Mouse (Mus musculus) embryonic fibroblast, embryonic 13.5 days (primary cell): ENCODE data around the gene Dnah17. TPM values are rescaled to one million over a fixed set of nuclear protein-coding genes. Genes with fewer than 3 reads are reported as not detected.

Source experiments
- H3K27ac ChIP-seq: 2 replicates; pipeline ENCODE4 v1.5.1; 2012; ENCODE audit warnings: low read length, control low read depth, inconsistent platforms; ENCODE audit not compliant: insufficient read depth
- H3K4me1 ChIP-seq: 2 replicates; pipeline ENCODE4 v1.6.1; 2011; ENCODE audit warnings: low read length; ENCODE audit not compliant: control insufficient read depth, insufficient read depth
- H3K4me3 ChIP-seq: 2 replicates; pipeline ENCODE4 v1.5.1; 2011; ENCODE audit warnings: mild to moderate bottlenecking, control low read depth, low read length; ENCODE audit not compliant: insufficient read depth
- CTCF ChIP-seq: IDR thresholded peaks from 2 replicates; pipeline ENCODE4 v1.5.1; 2011; ENCODE audit warnings: mild to moderate bottlenecking, control low read depth, low read length, moderate library complexity, borderline replicate concordance; ENCODE audit not compliant: insufficient read depth
- POLR2A ChIP-seq: IDR thresholded peaks from 2 replicates; pipeline ENCODE4 v1.6.1; 2011; ENCODE audit warnings: low read depth, mild to moderate bottlenecking, control low read depth, low read length, moderate library complexity
- polyA plus RNA-seq: library from polyadenylated mRNA; stranded (reverse); fragments of >200 nt; gene quantifications from 2 replicates; pipeline ENCODE4 v1.2.4, GENCODE M21; 2011; ENCODE audit warnings: low read depth; ENCODE audit not compliant: missing spikeins, insufficient read length

The Dnah17 gene
- polyA plus RNA-seq, 1 experiment = not detected

- peaks cover 53% of the 10 kb centered on the region for H3K4me1 ChIP-seq
- TF ChIP-seq POLR2A = no peak
- peak overlapping the region; percentile 91 for H3K27ac ChIP-seq
- no peak overlapping the region for H3K4me3 ChIP-seq
Measured at GRCm38 (mm10) chr11:117993190-117994175, 137.0 kb downstream of the Dnah17 start.

GRCm38 (mm10) chr11:117991502-117992470 is 138.6 kb downstream of the Dnah17 start:
- no peak for TF ChIP-seq POLR2A
- Histone ChIP-seq H3K27ac (no peak overlapping the region), H3K4me1 (peaks cover 56% of the 10 kb centered on the region), H3K4me3 (no peak overlapping the region)

- Histone ChIP-seq H3K4me1 (peaks cover 44% of the 10 kb centered on the region), H3K4me3 (no peak overlapping the region)
- no peak for TF ChIP-seq POLR2A
- peak; percentile 26; the same call in 1 of the 2 replicates for TF ChIP-seq CTCF
Measured at GRCm38 (mm10) chr11:117989926-117990325, 140.5 kb downstream of the Dnah17 start.

GRCm38 (mm10) chr11:117989241-117989640 is 141.2 kb downstream of the Dnah17 start:
- Histone ChIP-seq H3K4me1 (peaks cover 38% of the 10 kb centered on the region), H3K4me3 (no peak overlapping the region), H3K27ac (peak overlapping the region; percentile 63)
- TF ChIP-seq POLR2A (no peak), CTCF (no peak)

More at GRCm38 (mm10) chr11:117989926-117990325, 140.5 kb downstream of the Dnah17 start:
- peak overlapping the region; percentile 63 for H3K27ac ChIP-seq

- H3K4me1 ChIP-seq = peaks cover 31% of the 10 kb centered on the region
- peak overlapping the region; percentile 93; the same call in 1 of the 2 replicates for H3K27ac ChIP-seq
- H3K4me3 ChIP-seq = peak overlapping the region; percentile 97
- no peak for TF ChIP-seq CTCF
- TF ChIP-seq POLR2A = no peak
Measured at GRCm38 (mm10) chr11:117987968-117988367, 142.5 kb downstream of the Dnah17 start.

GRCm38 (mm10) chr11:117987032-117987451 is 143.4 kb downstream of the Dnah17 start:
- H3K4me3 ChIP-seq = peak overlapping the region; percentile 97
- TF ChIP-seq CTCF (no peak), POLR2A (no peak)

GRCm38 (mm10) chr11:117986126-117987031 is 144.1 kb downstream of the Dnah17 start, which contains the start of gene Pgs1:
Pgs1 (plus strand) TSS chr11:117986292.
- Histone ChIP-seq H3K4me1 (peaks cover 23% of the 10 kb centered on the region), H3K27ac (peak within 1 kb of the TSS; percentile 93), H3K4me3 (peak within 1 kb of the TSS; percentile 97)
- TF ChIP-seq POLR2A (peak; percentile 81), CTCF (no peak)

More at GRCm38 (mm10) chr11:117987032-117987451, 143.4 kb downstream of the Dnah17 start:
- H3K4me1 ChIP-seq = peaks cover 28% of the 10 kb centered on the region
- peak overlapping the region; percentile 93 for H3K27ac ChIP-seq

GRCm38 (mm10) chr11:117983770-117984169 is 146.7 kb downstream of the Dnah17 start:
- TF ChIP-seq CTCF (no peak), POLR2A (no peak)
- Histone ChIP-seq H3K4me3 (no peak overlapping the region), H3K27ac (no peak overlapping the region), H3K4me1 (peaks cover 8% of the 10 kb centered on the region; the same call in 1 of the 2 replicates)

GRCm38 (mm10) chr11:117982426-117982825 is 148.0 kb downstream of the Dnah17 start:
- H3K27ac ChIP-seq = no peak overlapping the region
- no peak overlapping the region for H3K4me3 ChIP-seq
- peaks cover 3% of the 10 kb centered on the region; the same call in 1 of the 2 replicates for H3K4me1 ChIP-seq
- TF ChIP-seq CTCF = no peak
- no peak for TF ChIP-seq POLR2A
